Mouse (Mus musculus): ENCODE measurements around the gene Prkn. TPM values are rescaled to one million over a fixed set of nuclear protein-coding genes. Genes with fewer than 3 reads are reported as not detected.

Gene Prkn
- total and polyA plus RNA-seq, 2 experiments: 2.5 to 8.9 TPM

GRCm38 (mm10) chr17:12102326-12102725, 1262.1 kb downstream of the Prkn start:
- no peaks in the 10 kb centered on the region for H3K27me3 ChIP-seq (ENCODE audit: control insufficient read depth, insufficient read depth, low read length)
- DNase-seq (ENCODE audit: extremely low read depth, low read depth, low spot score): no peak
- no peaks in the 10 kb centered on the region for H3K36me3 ChIP-seq (ENCODE audit: control insufficient read depth, insufficient read depth, low read length)
- 93% methylated on average over 10 of the region's 10 CpGs for WGBS
- no peak overlapping the region for H3K27ac ChIP-seq (replicated peaks; ENCODE audit: insufficient read depth, low read depth, low read length)
- H3K4me1 ChIP-seq (ENCODE audit: control insufficient read depth, insufficient read depth, low read length): no peaks in the 10 kb centered on the region
- TF ChIP-seq CTCF (IDR thresholded peaks at IDR 0.05; ENCODE audit: low read depth, low read length) (no peak), POLR2A (IDR thresholded peaks at IDR 0.05; ENCODE audit: extremely low read depth, insufficient read depth, low read length) (no peak)
- no peaks in the 10 kb centered on the region for H3K79me2 ChIP-seq (ENCODE audit: control insufficient read depth, insufficient read depth, low read length)
- H3K4me3 ChIP-seq (ENCODE audit: insufficient read depth, low read depth, low read length): no peak overlapping the region
- no peak overlapping the region for H3K9ac ChIP-seq (ENCODE audit: low read depth, low read length)

GRCm38 (mm10) chr17:12103781-12104180, 1263.6 kb downstream of the Prkn start:
- Histone ChIP-seq H3K4me1 (ENCODE audit: control insufficient read depth, insufficient read depth, low read length) (no peaks in the 10 kb centered on the region), H3K9ac (ENCODE audit: low read depth, low read length) (no peak overlapping the region), H3K79me2 (ENCODE audit: control insufficient read depth, insufficient read depth, low read length) (no peaks in the 10 kb centered on the region), H3K36me3 (ENCODE audit: control insufficient read depth, insufficient read depth, low read length) (no peaks in the 10 kb centered on the region), H3K4me3 (ENCODE audit: insufficient read depth, low read depth, low read length) (no peak overlapping the region), H3K27ac (replicated peaks; ENCODE audit: insufficient read depth, low read depth, low read length) (no peak overlapping the region), H3K27me3 (ENCODE audit: control insufficient read depth, insufficient read depth, low read length) (no peaks in the 10 kb centered on the region)
- WGBS: 78% methylated on average over 6 of the region's 6 CpGs
- TF ChIP-seq POLR2A (IDR thresholded peaks at IDR 0.05; ENCODE audit: extremely low read depth, insufficient read depth, low read length) (no peak), CTCF (IDR thresholded peaks at IDR 0.05; ENCODE audit: low read depth, low read length) (peak; percentile 33; the same call in 1 of the 2 replicates)
- no peak for DNase-seq (ENCODE audit: extremely low read depth, low read depth, low spot score)

GRCm38 (mm10) chr17:12104245-12104644, 1264.1 kb downstream of the Prkn start:
- TF ChIP-seq POLR2A (IDR thresholded peaks at IDR 0.05; ENCODE audit: extremely low read depth, insufficient read depth, low read length) (no peak), CTCF (IDR thresholded peaks at IDR 0.05; ENCODE audit: low read depth, low read length) (no peak)
- H3K4me3 ChIP-seq (ENCODE audit: insufficient read depth, low read depth, low read length): no peak overlapping the region
- H3K36me3 ChIP-seq (ENCODE audit: control insufficient read depth, insufficient read depth, low read length): no peaks in the 10 kb centered on the region
- H3K27ac ChIP-seq (replicated peaks; ENCODE audit: insufficient read depth, low read depth, low read length): no peak overlapping the region
- no peaks in the 10 kb centered on the region for H3K4me1 ChIP-seq (ENCODE audit: control insufficient read depth, insufficient read depth, low read length)
- no peaks in the 10 kb centered on the region for H3K79me2 ChIP-seq (ENCODE audit: control insufficient read depth, insufficient read depth, low read length)
- 69% methylated on average over 7 of the region's 7 CpGs for WGBS
- H3K27me3 ChIP-seq (ENCODE audit: control insufficient read depth, insufficient read depth, low read length): no peaks in the 10 kb centered on the region
- DNase-seq (ENCODE audit: extremely low read depth, low read depth, low spot score): no peak
- no peak overlapping the region for H3K9ac ChIP-seq (ENCODE audit: low read depth, low read length)

GRCm38 (mm10) chr17:12104690-12105089, 1264.5 kb downstream of the Prkn start:
- H3K9ac ChIP-seq (ENCODE audit: low read depth, low read length): no peak overlapping the region

GRCm38 (mm10) chr17:12106255-12106654, 1266.1 kb downstream of the Prkn start:
- Histone ChIP-seq H3K27ac (replicated peaks; ENCODE audit: insufficient read depth, low read depth, low read length) (no peak overlapping the region), H3K4me3 (ENCODE audit: insufficient read depth, low read depth, low read length) (no peak overlapping the region), H3K4me1 (ENCODE audit: control insufficient read depth, insufficient read depth, low read length) (no peaks in the 10 kb centered on the region), H3K36me3 (ENCODE audit: control insufficient read depth, insufficient read depth, low read length) (no peaks in the 10 kb centered on the region), H3K27me3 (ENCODE audit: control insufficient read depth, insufficient read depth, low read length) (no peaks in the 10 kb centered on the region), H3K9ac (ENCODE audit: low read depth, low read length) (no peak overlapping the region), H3K79me2 (ENCODE audit: control insufficient read depth, insufficient read depth, low read length) (no peaks in the 10 kb centered on the region)
- no peak for TF ChIP-seq CTCF (IDR thresholded peaks at IDR 0.05; ENCODE audit: low read depth, low read length)
- no peak for TF ChIP-seq POLR2A (IDR thresholded peaks at IDR 0.05; ENCODE audit: extremely low read depth, insufficient read depth, low read length)
- no peak for DNase-seq (ENCODE audit: extremely low read depth, low read depth, low spot score)
- WGBS: 66% methylated on average over 4 of the region's 4 CpGs

More at GRCm38 (mm10) chr17:12104690-12105089, 1264.5 kb downstream of the Prkn start:
- no peak overlapping the region for H3K27ac ChIP-seq (replicated peaks; ENCODE audit: insufficient read depth, low read depth, low read length)
- 86% methylated on average over 6 of the region's 6 CpGs for WGBS
- H3K4me3 ChIP-seq (ENCODE audit: insufficient read depth, low read depth, low read length): no peak overlapping the region
- no peak for TF ChIP-seq CTCF (IDR thresholded peaks at IDR 0.05; ENCODE audit: low read depth, low read length)
- TF ChIP-seq POLR2A (IDR thresholded peaks at IDR 0.05; ENCODE audit: extremely low read depth, insufficient read depth, low read length): no peak
- no peak for DNase-seq (ENCODE audit: extremely low read depth, low read depth, low spot score)
- H3K36me3 ChIP-seq (ENCODE audit: control insufficient read depth, insufficient read depth, low read length): no peaks in the 10 kb centered on the region
- no peaks in the 10 kb centered on the region for H3K79me2 ChIP-seq (ENCODE audit: control insufficient read depth, insufficient read depth, low read length)
- H3K4me1 ChIP-seq (ENCODE audit: control insufficient read depth, insufficient read depth, low read length): no peaks in the 10 kb centered on the region
- H3K27me3 ChIP-seq (ENCODE audit: control insufficient read depth, insufficient read depth, low read length): no peaks in the 10 kb centered on the region

Other genes starting within 250 kb of the Prkn start
- not detected in 2 replicates for gene Pacrg, start 73 bp upstream of the Prkn start, total RNA-seq (2014; rRNA removed)
- gene Pacrg, start 73 bp upstream of the Prkn start, polyA plus RNA-seq (2012; rRNA removed): not detected in 2 replicates

Measured in liver, adult 2 months (tissue).